Comparison of ENCODE assay signal across 8 mouse cellular contexts in the genomic region with DNA sequence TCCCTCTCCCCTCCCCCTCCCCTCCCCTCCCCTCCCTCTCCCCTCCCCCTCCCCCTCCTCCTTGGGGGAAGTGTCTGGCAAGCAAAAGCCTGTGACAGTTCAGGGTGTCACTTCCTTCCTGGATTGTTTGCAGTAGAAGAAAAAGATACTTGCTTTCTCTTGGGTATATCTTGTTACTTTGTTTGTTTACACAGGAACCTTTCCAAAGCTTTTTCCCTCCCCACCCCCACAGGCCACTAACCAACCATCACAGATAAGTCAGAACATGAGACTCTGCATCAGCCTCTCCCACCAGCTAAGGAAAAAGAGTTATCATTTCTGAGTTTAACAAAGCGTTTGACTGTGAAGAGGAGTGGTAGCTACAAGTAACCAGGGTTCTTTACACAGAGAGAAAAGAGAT.
DNase-seq lines count a peak whose midpoint lies in the region.

No protein-coding gene starts in this region.

- DNase-seq in gastrocnemius, postnatal 14 days, result peak; percentile 13
- no peak for DNase-seq in gastrocnemius, postnatal 4 days (ENCODE audit: low spot score in 2 of 2)
- DNase-seq in R1 (ENCODE audit: low read depth, low spot score), result peak; percentile 18
- peak; percentile 18 to 34 for DNase-seq in heart, postnatal 36 days
- DNase-seq in natural killer cell, adult 2 months (ENCODE audit: low spot score in 2 of 2), result peak; percentile 32 to 44
- DNase-seq in left cerebral cortex, postnatal 14 days (ENCODE audit: low spot score in 2 of 2), result no peak
- DNase-seq in retina, embryonic 14.5 days (ENCODE audit: low spot score), result no peak
- no peak for DNase-seq in right cerebral cortex, postnatal 14 days

- intact Hi-C loops in gastrocnemius, postnatal 14 days (cut with DNase I; ENCODE audit: low total_unique reads), result no loop called here
- intact Hi-C loops in heart, postnatal 36 days (cut with DNase I), result no loop called here
- intact Hi-C loops in left cerebral cortex, postnatal 14 days (cut with DNase I), result loop anchor here (10.0 kb wide), 1 partner anchor 71 kb away; no protein-coding TSS in a partner anchor

Comparison
In these comparisons a context has a peak if more than half of its experiments do, and no peak if none do; other contexts are left out.
1. DNase-seq: peak in gastrocnemius, postnatal 14 days (single experiment), R1 (single experiment), heart, postnatal 36 days (2 of 2) and natural killer cell, adult 2 months (2 of 2); none in gastrocnemius, postnatal 4 days (0 of 2), left cerebral cortex, postnatal 14 days (0 of 2), retina, embryonic 14.5 days (single experiment) and right cerebral cortex, postnatal 14 days (single experiment).